Mouse (Mus musculus): ENCODE results near the gene Esr1. TPM values are rescaled to one million over a fixed set of nuclear protein-coding genes. Genes with fewer than 3 reads are reported as not detected.

The Esr1 gene
- total RNA-seq, 2 experiments from 2014 or later = 30.8 to 37.8 TPM

DNA sequence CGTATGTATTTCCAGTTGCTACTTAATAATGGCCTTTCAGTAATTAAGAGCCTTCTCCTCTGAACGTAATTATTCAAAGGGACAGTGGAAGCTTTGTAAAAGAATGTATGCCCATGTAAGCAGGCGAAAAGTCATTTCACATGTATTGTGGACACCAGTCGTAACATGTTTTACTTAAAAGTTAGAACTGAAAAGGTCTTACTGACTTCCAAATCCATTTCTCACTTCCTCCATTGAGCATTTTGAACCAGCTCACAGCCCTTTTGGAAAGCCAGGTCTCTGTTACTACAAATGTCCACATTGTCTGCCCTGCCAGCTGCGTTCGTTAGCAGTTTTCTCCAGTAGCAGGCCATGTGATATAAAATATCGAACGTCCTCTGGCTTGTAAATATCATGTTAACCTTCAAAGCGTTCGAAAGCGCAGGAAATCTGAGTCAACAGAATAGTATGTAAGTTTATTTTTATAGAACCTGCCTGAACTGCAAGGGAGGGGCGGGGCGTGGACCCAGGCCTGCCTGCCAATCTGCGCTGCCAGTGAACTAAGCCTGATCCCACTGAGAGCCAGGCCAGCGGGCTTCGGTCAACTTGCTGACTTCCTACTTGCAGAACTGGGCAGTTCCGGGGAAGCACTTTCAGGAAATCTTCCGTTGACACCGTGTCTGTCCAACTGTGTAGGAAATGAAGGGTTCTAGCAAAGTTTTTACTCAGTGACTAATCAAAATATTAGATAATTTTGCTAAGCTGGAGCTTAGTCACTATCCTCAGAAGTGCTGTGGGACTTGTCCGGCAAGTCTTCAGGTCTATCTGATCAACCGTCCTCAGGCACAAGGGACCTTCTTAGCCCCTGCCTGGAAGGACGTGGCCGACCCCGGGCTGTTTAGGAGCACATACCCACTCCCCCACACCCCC lies 9.5 kb downstream of the Esr1 start:
- peak; percentile 88 for DNase-seq

- peak; percentile 39 for DNase-seq
Observed at GRCm38 (mm10) chr10:4621505-4621815, 10.1 kb downstream of the Esr1 start.

- DNase-seq = no peak
Observed at GRCm38 (mm10) chr10:4623319-4623718, 11.9 kb downstream of the Esr1 start.

GRCm38 (mm10) chr10:4624581-4624980 lies 13.2 kb downstream of the Esr1 start:
- DNase-seq = no peak

- no peak for DNase-seq
Observed at GRCm38 (mm10) chr10:4625300-4625699, 13.9 kb downstream of the Esr1 start.

GRCm38 (mm10) chr10:4626432-4626831 lies 15.0 kb downstream of the Esr1 start:
- DNase-seq = no peak

DNA sequence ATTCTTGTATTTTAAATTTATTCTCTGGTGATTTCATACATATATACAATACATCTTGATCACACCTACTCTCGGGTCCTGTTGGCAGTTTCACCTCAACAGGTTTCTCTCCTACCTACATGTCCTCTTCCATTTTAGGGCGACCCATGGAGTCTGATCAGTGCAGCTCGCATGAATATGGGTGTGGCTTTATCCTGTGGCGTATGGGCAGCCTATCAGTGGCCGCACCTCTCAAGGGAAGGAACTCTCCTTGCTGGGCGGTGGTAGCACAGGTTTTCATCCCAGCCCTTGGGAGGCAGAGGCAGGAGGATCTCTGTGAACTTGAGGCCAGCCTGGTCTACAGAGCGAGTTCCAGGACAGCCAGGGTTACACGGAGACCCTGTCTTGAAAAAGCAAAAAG lies 15.6 kb downstream of the Esr1 start:
- no peak for DNase-seq

- DNase-seq = no peak
Observed at GRCm38 (mm10) chr10:4627415-4627814, 16.0 kb downstream of the Esr1 start.

- DNase-seq = no peak
Observed at GRCm38 (mm10) chr10:4629314-4629713, 17.9 kb downstream of the Esr1 start.

- no peak for DNase-seq
Observed at GRCm38 (mm10) chr10:4632211-4632704, 20.9 kb downstream of the Esr1 start.

GRCm38 (mm10) chr10:4633287-4634030 lies 22.1 kb downstream of the Esr1 start:
- no peak for DNase-seq

DNA sequence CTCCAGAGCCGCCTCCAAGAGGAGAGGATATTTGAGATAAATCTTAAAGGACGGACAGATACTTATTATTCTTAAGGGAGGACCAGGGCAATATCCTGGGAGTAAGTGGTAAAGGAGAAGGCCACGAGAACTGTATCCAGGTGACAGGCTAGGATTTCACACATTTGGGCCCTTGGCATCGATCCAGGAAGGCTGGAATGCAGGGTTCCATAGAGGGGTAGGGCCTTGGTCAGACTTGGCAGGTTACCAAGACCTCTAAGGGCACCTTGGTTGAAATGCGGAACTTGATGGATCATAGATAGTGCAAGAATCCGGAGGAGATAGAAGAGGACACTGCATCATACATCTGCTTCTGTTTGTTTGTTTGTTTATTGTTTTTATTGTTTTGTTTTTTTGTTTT lies 24.3 kb downstream of the Esr1 start:
- DNase-seq = no peak

DNA sequence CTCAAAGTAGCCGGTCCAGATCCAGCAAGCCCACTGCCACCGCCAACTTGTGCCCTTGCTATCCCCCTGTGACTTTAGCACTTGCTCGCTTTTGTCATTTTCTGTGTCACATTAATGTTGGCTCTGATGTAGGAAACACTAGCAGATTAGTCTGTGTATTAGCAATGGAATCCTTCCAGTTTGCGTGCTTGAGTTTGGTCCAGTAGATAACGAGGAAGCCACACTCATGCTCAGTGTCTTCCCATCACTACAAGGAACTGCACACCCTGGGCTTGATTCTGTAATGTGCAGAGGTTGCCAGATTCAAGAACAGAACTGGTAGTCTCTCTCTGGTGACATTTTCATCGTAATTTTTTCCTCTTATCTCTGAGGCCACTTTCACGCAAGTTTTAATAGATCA lies 34.7 kb downstream of the Esr1 start:
- no peak for DNase-seq

DNA sequence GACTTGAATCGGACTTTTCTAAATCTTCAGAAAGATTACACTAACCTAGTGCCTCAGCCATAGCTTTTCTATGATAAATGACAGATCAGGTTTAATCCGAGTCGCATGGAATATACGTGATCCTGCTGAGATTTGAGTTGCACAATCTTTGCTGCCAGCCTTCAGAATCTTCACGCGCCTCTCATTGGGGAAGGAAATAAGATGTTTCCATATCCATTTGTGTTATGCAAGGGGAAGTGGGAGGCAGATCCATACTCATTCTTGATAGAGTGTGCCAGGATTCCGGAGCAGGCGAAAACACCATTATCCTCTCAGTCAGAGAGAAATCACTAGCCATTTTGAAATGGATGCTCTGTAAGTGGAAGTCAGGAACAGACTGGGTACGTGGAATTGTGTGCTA lies 35.5 kb downstream of the Esr1 start:
- DNase-seq = no peak

DNA sequence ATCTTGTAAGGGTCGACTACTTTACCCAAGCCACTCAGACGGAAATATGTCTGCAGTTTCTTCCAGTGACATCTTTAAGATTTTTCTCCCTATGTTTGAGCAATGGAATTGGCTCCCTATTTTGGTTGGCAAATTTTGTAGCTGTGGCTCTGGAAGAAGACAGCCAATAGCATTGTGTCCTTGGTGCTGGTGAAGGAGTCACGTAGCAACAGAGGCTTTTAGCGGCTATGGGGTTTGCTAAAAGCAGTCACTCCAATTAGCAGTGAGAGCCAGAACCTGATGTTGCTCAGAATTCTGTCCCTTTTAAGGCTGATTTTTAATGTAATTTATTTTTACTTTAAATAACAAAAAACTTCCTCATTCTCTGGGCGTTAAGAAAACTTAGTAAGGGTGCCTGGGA lies 54.0 kb downstream of the Esr1 start:
- DNase-seq = no peak

DNA sequence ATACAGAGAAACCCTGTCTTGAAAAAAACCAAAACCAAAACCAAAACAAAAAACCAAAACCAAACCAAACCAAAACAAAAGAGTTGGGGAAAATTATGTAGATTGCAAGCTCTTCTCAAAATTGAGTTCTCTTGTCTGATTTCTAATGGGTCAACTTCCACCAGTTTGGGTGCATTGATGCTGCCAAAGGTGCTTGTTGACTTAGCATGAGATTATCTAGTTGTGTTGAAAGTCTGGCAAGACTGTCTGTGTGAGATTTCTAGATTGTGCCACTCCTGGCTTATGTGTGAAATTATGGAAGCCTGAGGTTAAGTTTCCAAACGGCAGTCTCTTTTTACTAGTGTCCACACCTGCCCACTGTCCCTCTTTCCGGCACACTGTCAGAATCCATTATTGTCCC lies 55.6 kb downstream of the Esr1 start:
- DNase-seq = no peak

DNA sequence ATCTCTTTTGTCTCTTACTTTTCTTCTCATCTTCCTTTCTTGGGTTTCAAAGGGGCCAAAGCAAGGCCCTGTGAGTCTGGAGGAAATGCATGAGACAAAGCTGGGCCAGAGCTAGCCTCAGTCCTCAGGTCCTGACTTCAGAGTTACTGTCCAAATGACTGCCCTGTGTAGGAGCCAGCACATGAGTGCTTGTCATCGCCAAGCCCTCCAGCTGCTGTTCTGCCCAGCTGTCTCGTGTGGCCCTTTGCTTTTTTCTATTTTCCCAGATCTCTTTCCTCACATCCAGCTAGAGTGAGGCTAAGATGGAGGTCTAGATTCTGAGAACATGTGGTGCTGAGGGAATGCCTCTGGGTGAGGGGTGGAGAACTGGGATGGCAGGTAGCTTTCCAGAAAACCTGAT lies 58.7 kb downstream of the Esr1 start:
- peak; percentile 44 for DNase-seq

GRCm38 (mm10) chr10:4671876-4672275 lies 60.5 kb downstream of the Esr1 start:
- DNase-seq = peak; percentile 53

DNA sequence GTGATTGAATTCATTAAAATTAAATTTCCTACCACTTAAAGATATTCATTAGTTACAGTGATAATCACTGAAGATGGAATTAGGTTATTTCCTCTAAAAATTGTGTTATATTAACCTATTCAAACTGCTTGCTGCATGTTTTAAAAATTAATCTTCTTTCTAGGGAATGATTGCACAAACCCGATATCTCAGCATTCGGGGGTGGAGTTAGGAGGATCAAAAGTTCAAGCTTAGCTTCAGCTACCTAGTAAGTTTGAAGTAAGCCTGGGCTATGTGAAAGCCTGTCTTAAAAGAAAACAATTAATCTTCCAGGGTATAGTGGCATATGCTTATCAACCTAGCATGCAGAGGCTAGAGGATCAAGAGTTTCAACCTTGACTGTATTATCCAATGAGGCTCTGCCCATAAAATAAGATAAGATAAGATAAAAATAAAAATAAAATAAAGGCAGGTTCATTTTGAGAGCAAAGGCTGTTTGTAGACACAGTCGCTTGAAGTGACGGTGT lies 62.0 kb downstream of the Esr1 start:
- DNase-seq = no peak

DNA sequence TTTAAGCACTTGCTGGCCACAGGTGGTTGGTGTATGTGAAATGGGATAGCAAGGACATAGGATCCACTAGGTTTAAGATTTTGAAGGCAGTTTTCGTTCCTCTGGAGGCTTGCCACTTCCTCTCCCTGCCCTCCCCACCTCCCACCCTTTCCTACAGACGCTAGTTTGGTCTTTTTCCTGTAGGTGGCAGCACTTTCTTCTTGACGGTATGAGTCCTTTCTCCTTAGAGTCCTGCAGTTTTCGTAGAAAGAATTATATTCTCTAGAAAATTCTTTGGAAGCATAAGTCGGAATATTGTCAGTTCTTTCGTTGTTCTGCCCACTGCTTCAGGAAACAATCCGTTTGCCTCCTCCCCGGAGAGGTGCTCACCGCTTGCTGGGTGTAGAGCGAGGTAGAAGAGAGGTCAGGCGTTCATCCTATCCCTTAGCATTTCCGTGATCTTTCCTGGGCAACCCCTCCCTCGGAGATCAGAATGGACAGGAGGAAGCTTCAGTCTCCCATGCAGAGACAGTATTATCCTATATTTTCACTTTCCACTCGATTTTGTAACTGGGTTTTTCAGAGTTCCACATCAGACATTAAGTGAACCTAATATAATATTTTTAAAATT lies 63.7 kb downstream of the Esr1 start:
- peak; percentile 25 for DNase-seq

DNA sequence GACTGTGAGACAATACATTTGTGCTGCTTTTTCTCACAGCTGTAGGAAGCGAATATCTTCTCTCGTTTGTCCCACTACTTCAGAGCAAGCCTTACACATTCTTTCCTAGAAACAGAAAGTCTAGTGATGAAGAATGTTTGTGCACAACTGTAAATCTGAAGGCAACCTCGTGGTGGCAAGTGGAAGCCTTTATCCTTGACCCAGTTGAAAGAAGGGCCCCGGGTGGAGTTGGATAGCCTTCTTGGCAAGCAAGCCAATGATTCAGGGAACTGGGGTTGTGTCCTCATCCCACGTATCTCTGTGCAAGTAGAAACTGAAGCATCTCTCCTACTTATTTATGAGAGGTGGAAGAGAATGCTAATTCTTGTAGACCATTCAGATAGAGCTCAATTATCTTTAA lies 71.7 kb downstream of the Esr1 start:
- DNase-seq = peak; percentile 22

- DNase-seq = no peak
Observed at GRCm38 (mm10) chr10:4683711-4684265, 72.4 kb downstream of the Esr1 start.

All from gastrocnemius, postnatal 25 days (tissue).